Comparison of ENCODE assay signal across 32 mouse cellular contexts in the genomic region with DNA sequence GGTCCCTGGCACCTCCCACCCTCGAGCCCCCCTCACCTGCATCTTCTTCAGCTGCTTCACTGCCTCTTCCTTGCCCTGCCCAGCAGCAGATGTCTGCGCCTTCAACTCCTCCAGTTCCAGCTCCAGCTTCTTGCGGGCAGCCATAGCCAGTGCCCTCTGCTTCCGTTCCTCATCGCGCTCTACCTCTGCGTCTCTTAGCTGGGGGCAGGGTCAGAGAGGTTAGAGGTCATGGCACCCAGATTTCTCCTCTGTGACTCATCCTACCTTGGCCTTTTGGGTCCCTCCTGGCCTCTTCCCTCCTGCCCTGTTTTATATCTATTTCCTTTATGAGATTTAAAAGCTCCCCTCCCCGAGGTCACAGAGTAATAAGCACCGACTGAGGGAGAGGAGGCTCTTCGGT. TPM values are rescaled to one million over a fixed set of nuclear protein-coding genes. Genes with fewer than 3 reads are reported as not detected.
DNase-seq lines count a peak whose midpoint lies in the region; ATAC-seq and TF ChIP-seq lines count a peak whose summit lies in the region.
"Had no signal": no experiment of that assay in that cellular context is flagged by ENCODE, and none has a peak within 500 bp of the region (broad histone marks: within the 10 kb centered on the region; RNA-seq: fewer than 3 reads in every experiment).

No protein-coding gene starts in this region.

- no peak overlapping the region for H3K9ac ChIP-seq in forebrain, embryonic 11.5 days (ENCODE audit: low read length)
- peak overlapping the region; percentile 21; the same call in 1 of the 2 replicates for H3K9ac ChIP-seq in ES-E14 (ENCODE audit: insufficient read depth, low read depth, low read length, poor library complexity, severe bottlenecking)
- H3K9ac ChIP-seq in hindbrain, postnatal 0 days (replicated peaks; ENCODE audit: low read length) = no peak overlapping the region
- H3K9ac ChIP-seq: embryonic facial prominence, embryonic 12.5 days; heart, embryonic 13.5 days; limb, embryonic 15.5 days; liver, embryonic 13.5 days; midbrain, embryonic 15.5 days had no signal

- H3K4me3 ChIP-seq in forebrain, embryonic 10.5 days = peak overlapping the region; percentile 14; the same call in 1 of the 2 replicates
- H3K4me3 ChIP-seq in forebrain, embryonic 11.5 days (ENCODE audit: low read depth, low read length) = no peak overlapping the region
- H3K4me3 ChIP-seq in E14TG2a.4 (replicated peaks; ENCODE audit: low read length) (peak overlapping the region; percentile 71), ES-E14 (ENCODE audit: insufficient read depth in 1 of 2, low read depth in 1 of 2, low read length in 2 of 2, poor library complexity in 1 of 2, severe bottlenecking in 1 of 2) (peak overlapping the region; percentile 13 to 62; a peak in 3 of 4 replicates)
- no peak overlapping the region for H3K4me3 ChIP-seq in hindbrain, postnatal 0 days (ENCODE audit: low read length)
- H3K4me3 ChIP-seq: embryonic facial prominence, embryonic 12.5 days; gastrocnemius, adult 2 months; heart, adult 2 months; heart, embryonic 13.5 days; limb, embryonic 10.5 days; limb, embryonic 15.5 days; liver, embryonic 13.5 days; midbrain, embryonic 15.5 days had no signal

- in situ Hi-C loops in ES-E14 (cut with MboI; ENCODE audit: low sequenced_read_pairs in 2 of 2, unreplicated experiment in 2 of 2) = no loop called here

- TF ChIP-seq CTCF in E14TG2a.4 (conservative IDR thresholded peaks at IDR 0.05; ENCODE audit: low read length) = no peak
- TF ChIP-seq CTCF in hindbrain, postnatal 0 days (IDR thresholded peaks at IDR 0.05; ENCODE audit: low read depth) = no peak

- peaks cover 47% of the 10 kb centered on the region for H3K27me3 ChIP-seq in forebrain, embryonic 10.5 days (ENCODE audit: poor library complexity, severe bottlenecking)
- H3K27me3 ChIP-seq in forebrain, embryonic 11.5 days (ENCODE audit: control insufficient read depth, insufficient read depth, low read length) = peaks cover 10% of the 10 kb centered on the region
- H3K27me3 ChIP-seq in E14TG2a.4 (ENCODE audit: insufficient read depth, low read length) = peaks cover 4% of the 10 kb centered on the region
- H3K27me3 ChIP-seq in hindbrain, postnatal 0 days (ENCODE audit: insufficient read depth, low read length) = no peaks in the 10 kb centered on the region

- no peak overlapping the region for H3K4me2 ChIP-seq in forebrain, embryonic 11.5 days (ENCODE audit: low read depth, low read length, severe bottlenecking)
- 0 out of 2 replicates have a peak overlapping the region, but pooled peaks have one; percentile 19 for H3K4me2 ChIP-seq in hindbrain, postnatal 0 days (ENCODE audit: low read depth, low read length)
- H3K4me2 ChIP-seq: embryonic facial prominence, embryonic 12.5 days; heart, embryonic 13.5 days; limb, embryonic 15.5 days; liver, embryonic 13.5 days; midbrain, embryonic 15.5 days had no signal

- ATAC-seq in forebrain, embryonic 11.5 days (replicated peaks; ENCODE audit: low FRiP score) = no peak
- no peak for ATAC-seq in hindbrain, postnatal 0 days
- ATAC-seq: CD4-positive, CD25-positive, alpha-beta regulatory T cell, adult 4 months; forebrain, embryonic 16.5 days; intestine, embryonic 16.5 days; midbrain, embryonic 15.5 days had no signal

- DNase-seq in forebrain, embryonic 10.5 days (ENCODE audit: extremely low spot score, low spot score) = no peak
- no peak for DNase-seq in forebrain, embryonic 11.5 days (ENCODE audit: low spot score)
- DNase-seq in ES-E14 (ENCODE audit: low read depth, low spot score) = no peak
- no peak for DNase-seq in hindbrain, postnatal 0 days (ENCODE audit: low spot score)
- no peak for DNase-seq in heart, postnatal 14 days
- no peak for DNase-seq in layer of hippocampus, postnatal 25 days (ENCODE audit: extremely low spot score in 1 of 2, low spot score in 1 of 2)
- DNase-seq: adrenal gland, adult 8-10 months; gastrocnemius, adult 2 months; heart, adult 2 months; heart, postnatal 10 days; kidney, adult 8-10 months; kidney, postnatal 4 days; liver, embryonic 13.5 days; lung, adult 2 months; lung, postnatal 10 days; right cerebral cortex, postnatal 4 days; thymus, adult 18-20 months; thymus, postnatal 4 days had no signal

- peaks cover 29% of the 10 kb centered on the region for H3K4me1 ChIP-seq in forebrain, embryonic 10.5 days
- H3K4me1 ChIP-seq in forebrain, embryonic 11.5 days (replicated peaks; ENCODE audit: control insufficient read depth, insufficient read depth, low read length) = peaks cover 5% of the 10 kb centered on the region; the same call in 1 of the 2 replicates
- H3K4me1 ChIP-seq in E14TG2a.4 (replicated peaks; ENCODE audit: low read depth, low read length) = peaks cover 55% of the 10 kb centered on the region
- peaks cover 0 to 26% of the 10 kb centered on the region in 2 experiments; a peak in 2 of 4 replicates for H3K4me1 ChIP-seq in ES-E14 (ENCODE audit: control insufficient read depth in 2 of 2, insufficient read depth in 2 of 2, low read length in 2 of 2, poor library complexity in 1 of 2)
- H3K4me1 ChIP-seq in hindbrain, postnatal 0 days (ENCODE audit: insufficient read depth, low read length) = no peaks in the 10 kb centered on the region
- H3K4me1 ChIP-seq: heart, embryonic 13.5 days; liver, embryonic 13.5 days had no signal

- intact Hi-C loops in heart, postnatal 14 days (cut with DNase I) = no loop called here

- H3K36me3 ChIP-seq in forebrain, embryonic 10.5 days (replicated peaks) = no peaks in the 10 kb centered on the region
- no peaks in the 10 kb centered on the region for H3K36me3 ChIP-seq in forebrain, embryonic 11.5 days (ENCODE audit: control insufficient read depth, insufficient read depth, low read length)
- H3K36me3 ChIP-seq in E14TG2a.4 (ENCODE audit: insufficient read depth, low read length) (peaks cover 11% of the 10 kb centered on the region), ES-E14 (ENCODE audit: control insufficient read depth, insufficient read depth, low read length, poor library complexity, severe bottlenecking) (no peaks in the 10 kb centered on the region; the same call in 1 of the 2 replicates)
- H3K36me3 ChIP-seq in hindbrain, postnatal 0 days (ENCODE audit: insufficient read depth, low read length) = no peaks in the 10 kb centered on the region
- H3K36me3 ChIP-seq: embryonic facial prominence, embryonic 12.5 days; G1E; heart, embryonic 13.5 days; limb, embryonic 10.5 days; limb, embryonic 15.5 days; liver, embryonic 13.5 days; midbrain, embryonic 15.5 days had no signal

- no peak overlapping the region for H3K27ac ChIP-seq in forebrain, embryonic 10.5 days
- H3K27ac ChIP-seq in forebrain, embryonic 11.5 days (ENCODE audit: low read depth, low read length) = no peak overlapping the region
- no peak overlapping the region for H3K27ac ChIP-seq in ES-E14 (ENCODE audit: insufficient read depth, low read depth, low read length, poor library complexity, severe bottlenecking)
- no peak overlapping the region for H3K27ac ChIP-seq in hindbrain, postnatal 0 days
- H3K27ac ChIP-seq: embryonic facial prominence, embryonic 12.5 days; gastrocnemius, adult 2 months; heart, adult 2 months; heart, embryonic 13.5 days; kidney, postnatal 0 days; limb, embryonic 10.5 days; limb, embryonic 15.5 days; liver, embryonic 13.5 days; macrophage; midbrain, embryonic 15.5 days; stomach, postnatal 0 days had no signal

- H3K9me3 ChIP-seq in forebrain, embryonic 10.5 days = peaks cover 16% of the 10 kb centered on the region; the same call in 1 of the 2 replicates
- H3K9me3 ChIP-seq in forebrain, embryonic 11.5 days (ENCODE audit: control insufficient read depth, low read length) = no peaks in the 10 kb centered on the region
- H3K9me3 ChIP-seq in E14TG2a.4 (ENCODE audit: low read length) (0 out of 2 replicates have a peak, but pooled peaks cover 3% of the 10 kb centered on the region), ES-E14 (ENCODE audit: control insufficient read depth, insufficient read depth, low read depth, low read length) (no peaks in the 10 kb centered on the region)
- 0 out of 2 replicates have a peak, but pooled peaks cover 2% of the 10 kb centered on the region for H3K9me3 ChIP-seq in hindbrain, postnatal 0 days (ENCODE audit: low read length)
- H3K9me3 ChIP-seq: embryonic facial prominence, embryonic 12.5 days; limb, embryonic 10.5 days; limb, embryonic 15.5 days; liver, embryonic 13.5 days; midbrain, embryonic 15.5 days had no signal

- 15% methylated on average over 10 of the region's 10 CpGs for WGBS in forebrain, embryonic 10.5 days
- 16% methylated on average over 10 of the region's 10 CpGs for WGBS in forebrain, embryonic 11.5 days
- 13% methylated on average over 10 of the region's 10 CpGs for WGBS in hindbrain, postnatal 0 days

TF ChIP-seq in ES-E14, 5 proteins besides CTCF, POLR2A, EP300 and RAD21 (continues in another document):
- TF ChIP-seq CHD2 (IDR thresholded peaks at IDR 0.05; ENCODE audit: low read depth, low read length) (no peak), MAFK (IDR thresholded peaks at IDR 0.05; ENCODE audit: insufficient read depth, low read depth, low read length) (no peak), ZC3H11A (IDR thresholded peaks at IDR 0.05; ENCODE audit: borderline replicate concordance, low read depth, low read length) (no peak)

RNA-seq across cellular contexts. Expression of gene Kcnc3, which starts 24.8 kb away (rescaled TPM):
- polyA plus RNA-seq in forebrain, embryonic 10.5 days (2016; fragmentation: Nextera tagmentation; extraction: Ambion mirVana) = 0.80 and 0.84 TPM in 2 replicates
- polyA plus RNA-seq in forebrain, embryonic 11.5 days (2014; fragmentation: Nextera tagmentation; extraction: Ambion mirVana) = 1.8 and 2.0 TPM in 2 replicates
- total RNA-seq in ES-E14 (2012; rRNA removed) = 9.5 and 12.4 TPM in 2 replicates
- 24.7 and 37.0 TPM in 2 replicates for total RNA-seq in hindbrain, postnatal 0 days (2014; rRNA removed)
- 8.0 and 8.2 TPM in 2 replicates for polyA plus RNA-seq in hindbrain, postnatal 0 days (2015; fragmentation: Nextera tagmentation; extraction: Ambion mirVana)
- total RNA-seq in heart, postnatal 14 days (2021) = 1 to 10 TPM; 1.3 to 1.5 TPM
- 100 to 1,000 TPM; 167 to 190 TPM for total RNA-seq in layer of hippocampus, postnatal 25 days (2021)
- polyA plus RNA-seq: G1E had no signal

RNA-seq across cellular contexts. Expression of gene Napsa, which starts 43.1 kb away (rescaled TPM):
- polyA plus RNA-seq in forebrain, embryonic 10.5 days (2016; fragmentation: Nextera tagmentation; extraction: Ambion mirVana) = 0.29 and 0.48 TPM in 2 replicates
- 0.68 and 0.92 TPM in 2 replicates for polyA plus RNA-seq in forebrain, embryonic 11.5 days (2014; fragmentation: Nextera tagmentation; extraction: Ambion mirVana)
- 13.7 and 52.5 TPM in 2 replicates for total RNA-seq in ES-E14 (2012; rRNA removed)
- total RNA-seq in hindbrain, postnatal 0 days (2014; rRNA removed) = 0.90 TPM in 1 of 2 replicates, not detected in the other
- 0.26 and 0.69 TPM in 2 replicates for polyA plus RNA-seq in hindbrain, postnatal 0 days (2015; fragmentation: Nextera tagmentation; extraction: Ambion mirVana)
- total RNA-seq in heart, postnatal 14 days (2021) = under 1 TPM; 0.46 to 0.60 TPM
- total RNA-seq in layer of hippocampus, postnatal 25 days (2021) = not detected

RNA-seq across cellular contexts. Expression of gene Myh14, which starts 55.3 kb away (rescaled TPM):
- polyA plus RNA-seq in forebrain, embryonic 10.5 days (2016; fragmentation: Nextera tagmentation; extraction: Ambion mirVana) = 1.5 and 1.8 TPM in 2 replicates
- polyA plus RNA-seq in forebrain, embryonic 11.5 days (2014; fragmentation: Nextera tagmentation; extraction: Ambion mirVana) = 1.7 and 2.6 TPM in 2 replicates
- 7.0 and 9.8 TPM in 2 replicates for total RNA-seq in ES-E14 (2012; rRNA removed)
- total RNA-seq in hindbrain, postnatal 0 days (2014; rRNA removed) = 9.7 and 10.9 TPM in 2 replicates
- polyA plus RNA-seq in hindbrain, postnatal 0 days (2015; fragmentation: Nextera tagmentation; extraction: Ambion mirVana) = 9.3 and 10.6 TPM in 2 replicates
- total RNA-seq in heart, postnatal 14 days (2021) = 10 to 100 TPM; 55.0 to 72.4 TPM
- 10 to 100 TPM; 25.0 to 31.0 TPM for total RNA-seq in layer of hippocampus, postnatal 25 days (2021)
- total RNA-seq: G1E; megakaryocyte-erythroid progenitor cell, adult 5-6 weeks had no signal
- polyA plus RNA-seq: CD4-positive, CD25-positive, alpha-beta regulatory T cell, adult 4 months; G1E; macrophage had no signal

Comparison
In these comparisons a context has a peak if more than half of its experiments do, and no peak if none do; other contexts are left out.
1. H3K4me3 ChIP-seq: peak in forebrain, embryonic 10.5 days (single experiment), E14TG2a.4 (single experiment) and ES-E14 (2 of 2); none in forebrain, embryonic 11.5 days (single experiment) and hindbrain, postnatal 0 days (single experiment).